Mouse (Mus musculus): ENCODE results near the gene Klhl3.

DNA sequence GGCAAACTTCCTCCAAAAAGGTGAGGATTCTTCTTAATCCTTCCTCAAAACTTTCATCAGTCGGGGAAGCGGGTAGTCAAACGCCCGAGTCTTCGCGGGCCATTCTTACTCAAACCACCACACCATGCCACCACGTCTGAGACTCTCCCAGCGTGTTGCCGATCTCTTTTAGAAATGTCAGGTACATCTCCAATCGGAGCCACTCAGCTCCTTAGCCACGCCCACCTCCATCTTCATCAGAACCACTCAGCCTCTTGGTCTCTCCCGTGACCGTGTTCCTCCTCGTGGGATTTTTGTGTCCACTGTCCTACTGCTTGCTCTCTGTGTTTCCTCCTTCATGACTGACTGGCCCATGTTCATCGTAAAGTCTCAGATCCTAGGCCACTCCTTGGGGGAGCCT, 47.4 kb upstream of the Klhl3 start:
- TF ChIP-seq POLR2A (IDR thresholded peaks at IDR 0.05; ENCODE audit: extremely low read depth, insufficient read depth, low read length) (no peak), CTCF (IDR thresholded peaks at IDR 0.05; ENCODE audit: low read depth, low read length) (no peak)
